Mouse (Mus musculus): ENCODE results near the gene Tmem131l. TPM values are rescaled to one million over a fixed set of nuclear protein-coding genes. Genes with fewer than 3 reads are reported as not detected.

Gene Tmem131l
- polyA plus RNA-seq, 1 experiment from 2014 or later: 83.7 TPM

- H3K9ac ChIP-seq (replicated peaks): no peak overlapping the region
- H3K9me3 ChIP-seq: no peaks in the 10 kb centered on the region
- H3K27me3 ChIP-seq: no peaks in the 10 kb centered on the region
- peaks cover 29% of the 10 kb centered on the region for H3K36me3 ChIP-seq
- H3K4me2 ChIP-seq (replicated peaks): no peak overlapping the region
- H3K4me1 ChIP-seq: peaks cover 16% of the 10 kb centered on the region
- WGBS: 82% methylated on average over 5 of the region's 5 CpGs
- H3K27ac ChIP-seq (replicated peaks): no peak overlapping the region
- no peak overlapping the region for H3K4me3 ChIP-seq
- ATAC-seq (ENCODE audit: low FRiP score, low read depth): no peak
Measured at GRCm38 (mm10) chr3:83963705-83964104, 76.3 kb downstream of the Tmem131l start.

- H3K9ac ChIP-seq (replicated peaks): no peak overlapping the region
- ATAC-seq (ENCODE audit: low FRiP score, low read depth): no peak
- no peak overlapping the region for H3K4me2 ChIP-seq (replicated peaks)
- H3K9me3 ChIP-seq: no peaks in the 10 kb centered on the region
- no peaks in the 10 kb centered on the region for H3K27me3 ChIP-seq
- peaks cover 16% of the 10 kb centered on the region for H3K4me1 ChIP-seq
- H3K4me3 ChIP-seq: no peak overlapping the region
- peaks cover 40% of the 10 kb centered on the region for H3K36me3 ChIP-seq
- no peak overlapping the region for H3K27ac ChIP-seq (replicated peaks)
- 71% methylated on average over 3 of the region's 3 CpGs for WGBS
Measured at GRCm38 (mm10) chr3:83962571-83962970, 77.4 kb downstream of the Tmem131l start.

GRCm38 (mm10) chr3:83962076-83962475 lies 77.9 kb downstream of the Tmem131l start:
- H3K36me3 ChIP-seq: peaks cover 44% of the 10 kb centered on the region
- ATAC-seq (ENCODE audit: low FRiP score, low read depth): no peak

GRCm38 (mm10) chr3:83958951-83959681 lies 80.9 kb downstream of the Tmem131l start:
- Histone ChIP-seq H3K4me3 (no peak overlapping the region), H3K4me2 (replicated peaks) (no peak overlapping the region), H3K9me3 (no peaks in the 10 kb centered on the region), H3K9ac (replicated peaks) (no peak overlapping the region), H3K4me1 (peaks cover 5% of the 10 kb centered on the region; the same call in 1 of the 2 replicates), H3K36me3 (peaks cover 62% of the 10 kb centered on the region), H3K27me3 (no peaks in the 10 kb centered on the region), H3K27ac (replicated peaks) (no peak overlapping the region)
- 93% methylated on average over 7 of the region's 7 CpGs for WGBS
- ATAC-seq (ENCODE audit: low FRiP score, low read depth): no peak

More at GRCm38 (mm10) chr3:83962076-83962475, 77.9 kb downstream of the Tmem131l start:
- H3K27me3 ChIP-seq: no peaks in the 10 kb centered on the region
- H3K4me3 ChIP-seq: no peak overlapping the region
- no peak overlapping the region for H3K27ac ChIP-seq (replicated peaks)
- 90% methylated on average over 7 of the region's 7 CpGs for WGBS
- no peak overlapping the region for H3K9ac ChIP-seq (replicated peaks)
- H3K4me2 ChIP-seq (replicated peaks): no peak overlapping the region
- peaks cover 14% of the 10 kb centered on the region for H3K4me1 ChIP-seq
- H3K9me3 ChIP-seq: no peaks in the 10 kb centered on the region

- H3K9ac ChIP-seq (replicated peaks): no peak overlapping the region
- peaks cover 53% of the 10 kb centered on the region for H3K36me3 ChIP-seq
- H3K27ac ChIP-seq (replicated peaks): no peak overlapping the region
- no peaks in the 10 kb centered on the region for H3K27me3 ChIP-seq
- WGBS: 89% methylated on average over 8 of the region's 8 CpGs
- ATAC-seq (ENCODE audit: low FRiP score, low read depth): no peak
- H3K4me3 ChIP-seq: no peak overlapping the region
- peaks cover 5% of the 10 kb centered on the region; the same call in 1 of the 2 replicates for H3K4me1 ChIP-seq
- no peak overlapping the region for H3K4me2 ChIP-seq (replicated peaks)
- no peaks in the 10 kb centered on the region for H3K9me3 ChIP-seq
Measured at GRCm38 (mm10) chr3:83953879-83954278, 86.1 kb downstream of the Tmem131l start.

GRCm38 (mm10) chr3:83948801-83949200 lies 91.2 kb downstream of the Tmem131l start:
- Histone ChIP-seq H3K27ac (replicated peaks) (no peak overlapping the region), H3K4me3 (no peak overlapping the region), H3K9ac (replicated peaks) (no peak overlapping the region)

GRCm38 (mm10) chr3:83947476-83948245 lies 92.3 kb downstream of the Tmem131l start:
- H3K4me2 ChIP-seq (replicated peaks): no peak overlapping the region
- H3K27ac ChIP-seq (replicated peaks): no peak overlapping the region

More at GRCm38 (mm10) chr3:83948801-83949200, 91.2 kb downstream of the Tmem131l start:
- no peak overlapping the region for H3K4me2 ChIP-seq (replicated peaks)
- H3K9me3 ChIP-seq: no peaks in the 10 kb centered on the region
- H3K27me3 ChIP-seq: no peaks in the 10 kb centered on the region
- H3K4me1 ChIP-seq: peaks cover 12% of the 10 kb centered on the region; the same call in 1 of the 2 replicates
- 77% methylated on average over 4 of the region's 4 CpGs for WGBS
- peaks cover 21% of the 10 kb centered on the region for H3K36me3 ChIP-seq
- no peak for ATAC-seq (ENCODE audit: low FRiP score, low read depth)

GRCm38 (mm10) chr3:83946848-83947247 lies 93.1 kb downstream of the Tmem131l start:
- Histone ChIP-seq H3K27me3 (no peaks in the 10 kb centered on the region), H3K9ac (replicated peaks) (no peak overlapping the region), H3K4me2 (replicated peaks) (no peak overlapping the region), H3K4me3 (no peak overlapping the region), H3K36me3 (peaks cover 23% of the 10 kb centered on the region), H3K27ac (replicated peaks) (no peak overlapping the region), H3K9me3 (no peaks in the 10 kb centered on the region), H3K4me1 (peaks cover 12% of the 10 kb centered on the region; the same call in 1 of the 2 replicates)
- WGBS: 71% methylated on average over 1 of the region's 1 CpGs
- ATAC-seq (ENCODE audit: low FRiP score, low read depth): no peak

More at GRCm38 (mm10) chr3:83947476-83948245, 92.3 kb downstream of the Tmem131l start:
- no peak overlapping the region for H3K9ac ChIP-seq (replicated peaks)
- H3K9me3 ChIP-seq: no peaks in the 10 kb centered on the region
- ATAC-seq (ENCODE audit: low FRiP score, low read depth): no peak
- H3K4me3 ChIP-seq: no peak overlapping the region
- peaks cover 12% of the 10 kb centered on the region; the same call in 1 of the 2 replicates for H3K4me1 ChIP-seq
- H3K36me3 ChIP-seq: peaks cover 16% of the 10 kb centered on the region
- WGBS: 88% methylated on average over 8 of the region's 8 CpGs
- no peaks in the 10 kb centered on the region for H3K27me3 ChIP-seq

- ATAC-seq (ENCODE audit: low FRiP score, low read depth): no peak
- WGBS: 76% methylated on average over 2 of the region's 2 CpGs
- peaks cover 5% of the 10 kb centered on the region for H3K4me1 ChIP-seq
- H3K9ac ChIP-seq (replicated peaks): no peak overlapping the region
- H3K27ac ChIP-seq (replicated peaks): no peak overlapping the region
- H3K27me3 ChIP-seq: no peaks in the 10 kb centered on the region
- no peaks in the 10 kb centered on the region for H3K9me3 ChIP-seq
- H3K4me2 ChIP-seq (replicated peaks): no peak overlapping the region
- peaks cover 45% of the 10 kb centered on the region for H3K36me3 ChIP-seq
- no peak overlapping the region for H3K4me3 ChIP-seq
Measured at GRCm38 (mm10) chr3:83943691-83944090, 96.3 kb downstream of the Tmem131l start.

- Histone ChIP-seq H3K4me1 (peaks cover under 1% of the 10 kb centered on the region; the same call in 1 of the 2 replicates), H3K36me3 (peaks cover 48% of the 10 kb centered on the region), H3K9me3 (no peaks in the 10 kb centered on the region), H3K27me3 (no peaks in the 10 kb centered on the region), H3K9ac (replicated peaks) (no peak overlapping the region), H3K27ac (replicated peaks) (no peak overlapping the region), H3K4me3 (no peak overlapping the region), H3K4me2 (replicated peaks) (no peak overlapping the region)
- 86% methylated on average over 4 of the region's 4 CpGs for WGBS
- no peak for ATAC-seq (ENCODE audit: low FRiP score, low read depth)
Measured at GRCm38 (mm10) chr3:83943212-83943611, 96.8 kb downstream of the Tmem131l start.

GRCm38 (mm10) chr3:83941921-83942320 lies 98.1 kb downstream of the Tmem131l start:
- no peaks in the 10 kb centered on the region for H3K9me3 ChIP-seq
- ATAC-seq (ENCODE audit: low FRiP score, low read depth): no peak
- no peaks in the 10 kb centered on the region for H3K27me3 ChIP-seq
- no peak overlapping the region for H3K27ac ChIP-seq (replicated peaks)
- WGBS: 87% methylated on average over 4 of the region's 4 CpGs
- peaks cover 56% of the 10 kb centered on the region for H3K36me3 ChIP-seq
- no peaks in the 10 kb centered on the region; the same call in 1 of the 2 replicates for H3K4me1 ChIP-seq
- H3K4me3 ChIP-seq: no peak overlapping the region
- no peak overlapping the region for H3K4me2 ChIP-seq (replicated peaks)
- H3K9ac ChIP-seq (replicated peaks): no peak overlapping the region

GRCm38 (mm10) chr3:83938871-83939270 lies 101.1 kb downstream of the Tmem131l start:
- Histone ChIP-seq H3K27ac (replicated peaks) (no peak overlapping the region), H3K4me3 (no peak overlapping the region), H3K4me1 (no peaks in the 10 kb centered on the region; the same call in 1 of the 2 replicates), H3K9ac (replicated peaks) (no peak overlapping the region), H3K4me2 (replicated peaks) (no peak overlapping the region), H3K9me3 (no peaks in the 10 kb centered on the region), H3K27me3 (no peaks in the 10 kb centered on the region), H3K36me3 (peaks cover 73% of the 10 kb centered on the region)
- ATAC-seq (ENCODE audit: low FRiP score, low read depth): no peak
- 49% methylated on average over 5 of the region's 5 CpGs for WGBS
